Mouse (Mus musculus): ENCODE data around the gene Egflam.

GRCm38 (mm10) chr15:7180576-7180975, 217.6 kb downstream of the Egflam start:
- TF ChIP-seq CTCF (IDR thresholded peaks at IDR 0.05; ENCODE audit: low read depth) = no peak
- TF ChIP-seq EP300 (IDR thresholded peaks at IDR 0.05; ENCODE audit: low read depth) = no peak
